Mouse (Mus musculus) heart, adult 2 months (tissue): ENCODE data around the gene Sidt1. TPM values are rescaled to one million over a fixed set of nuclear protein-coding genes. Genes with fewer than 3 reads are reported as not detected.

ENCODE experiments used
- DNase-seq, 2 experiments: peaks; one replicate each; pipeline ENCODE4 v3.0.0; 2021
- H3K27ac ChIP-seq: fragments of 200-600 bp; 2 replicates; pipeline ENCODE4 v1.8.1; 2022
- H3K27me3 ChIP-seq: fragments of 200-500 bp; 2 replicates; pipeline ENCODE4 v1.6.1; 2012; ENCODE audit warnings: mild to moderate bottlenecking, low read length, inconsistent platforms, mixed read lengths; ENCODE audit not compliant: control insufficient read depth, insufficient read depth
- H3K36me3 ChIP-seq: fragments of 200-500 bp; 2 replicates; pipeline ENCODE4 v1.6.1; 2012; ENCODE audit warnings: low read length, inconsistent platforms; ENCODE audit not compliant: control insufficient read depth, insufficient read depth
- H3K4me1 ChIP-seq: fragments of 200-500 bp; 2 replicates; pipeline ENCODE4 v1.6.1; 2011; ENCODE audit warnings: low read length; ENCODE audit not compliant: control insufficient read depth, insufficient read depth
- H3K4me3 ChIP-seq: fragments of 200-600 bp; 2 replicates; pipeline ENCODE4 v1.8.1; 2022
- H3K79me2 ChIP-seq: fragments of 200-500 bp; replicated peaks from 2 replicates; pipeline ENCODE4 v1.6.1; 2012; ENCODE audit warnings: mild to moderate bottlenecking, inconsistent platforms, low read length, moderate library complexity, mixed read lengths; ENCODE audit not compliant: control insufficient read depth, insufficient read depth
- H3K9ac ChIP-seq: fragments of 200-500 bp; 2 replicates; pipeline ENCODE4 v1.6.1; 2012; ENCODE audit warnings: low read depth, mild to moderate bottlenecking, control low read depth, inconsistent platforms, low read length, mixed read lengths
- CTCF ChIP-seq: fragments of 200-600 bp; IDR thresholded peaks from 2 replicates; pipeline ENCODE4 v1.8.1; 2022; ENCODE audit warnings: antibody characterized with exemption, mild to moderate bottlenecking, moderate library complexity
- EP300 ChIP-seq: fragments of 200-500 bp; IDR thresholded peaks from 2 replicates; pipeline ENCODE4 v1.6.1; 2011; ENCODE audit warnings: low read depth, low read length, control low read depth; ENCODE audit not compliant: insufficient read depth
- POLR2A ChIP-seq: fragments of 200-500 bp; IDR thresholded peaks from 2 replicates; pipeline ENCODE4 v1.6.1; 2011; ENCODE audit warnings: mild to moderate bottlenecking, low read depth, low read length, control low read depth; ENCODE audit not compliant: insufficient read depth
- WGBS: fragments of 180-500 bp; shearing (Covaris S2); methylation state at CpG from one replicate; pipeline ENCODE4 v1.1.7; 2018; 5-methylcytosine and 5-hydroxymethylcytosine counted together
- intact Hi-C: fragments of 180-260 bp; cut with DNase I; formaldehyde crosslinking; loops from one replicate; pipeline ENCODE4 v1.15.1; 2025
- polyA plus RNA-seq: library from polyadenylated mRNA; depleted of rRNA; stranded (reverse); fragments of >200 nt; gene quantifications from 2 replicates; pipeline ENCODE4 v1.2.3, GENCODE M21; 2012
- total RNA-seq, 2 experiments: library from RNA; stranded (reverse); gene quantifications; 2 replicates each; pipeline ENCODE4 v1.2.3; 2021

The Sidt1 gene
- total and polyA plus RNA-seq, 3 experiments = 0.32 to 1.3 (median 0.37) TPM

GRCm38 (mm10) chr16:44211054-44211414 is 122.0 kb downstream of the Sidt1 start:
- 87% methylated on average over 1 of the region's 1 CpGs for WGBS
- H3K27ac ChIP-seq = no peak overlapping the region

GRCm38 (mm10) chr16:44210156-44211053 is 122.6 kb downstream of the Sidt1 start:
- TF ChIP-seq EP300 (no peak), POLR2A (no peak), CTCF (no peak)
- WGBS = 73% methylated on average over 10 of the region's 10 CpGs
- intact Hi-C loops = no loop called here
- Histone ChIP-seq H3K9ac (no peak overlapping the region), H3K27me3 (no peaks in the 10 kb centered on the region), H3K79me2 (no peaks in the 10 kb centered on the region), H3K36me3 (peaks cover 4% of the 10 kb centered on the region; the same call in 1 of the 2 replicates), H3K4me1 (no peaks in the 10 kb centered on the region), H3K27ac (no peak overlapping the region), H3K4me3 (no peak overlapping the region)
- DNase-seq = no peak

More at GRCm38 (mm10) chr16:44211054-44211414, 122.0 kb downstream of the Sidt1 start:
- no peaks in the 10 kb centered on the region for H3K27me3 ChIP-seq
- H3K79me2 ChIP-seq = no peaks in the 10 kb centered on the region
- no peaks in the 10 kb centered on the region for H3K4me1 ChIP-seq
- TF ChIP-seq CTCF (no peak), EP300 (no peak), POLR2A (no peak)
- H3K4me3 ChIP-seq = no peak overlapping the region
- H3K9ac ChIP-seq = no peak overlapping the region
- DNase-seq = no peak
- peaks cover 4% of the 10 kb centered on the region; the same call in 1 of the 2 replicates for H3K36me3 ChIP-seq
- intact Hi-C loops = no loop called here

- TF ChIP-seq CTCF (no peak), POLR2A (no peak), EP300 (no peak)
- H3K27me3 ChIP-seq = no peaks in the 10 kb centered on the region
- no peak for DNase-seq
- intact Hi-C loops = no loop called here
- no peak overlapping the region for H3K9ac ChIP-seq
- no peaks in the 10 kb centered on the region for H3K79me2 ChIP-seq
- 88% methylated on average over 8 of the region's 8 CpGs for WGBS
- H3K4me3 ChIP-seq = no peak overlapping the region
- no peaks in the 10 kb centered on the region for H3K4me1 ChIP-seq
- H3K27ac ChIP-seq = no peak overlapping the region
- H3K36me3 ChIP-seq = no peaks in the 10 kb centered on the region
Observed at GRCm38 (mm10) chr16:44205973-44206372, 127.0 kb downstream of the Sidt1 start.

- 76% methylated on average over 6 of the region's 6 CpGs for WGBS
- Histone ChIP-seq H3K9ac (no peak overlapping the region), H3K27me3 (no peaks in the 10 kb centered on the region), H3K4me3 (no peak overlapping the region), H3K4me1 (no peaks in the 10 kb centered on the region), H3K79me2 (no peaks in the 10 kb centered on the region), H3K27ac (no peak overlapping the region), H3K36me3 (no peaks in the 10 kb centered on the region)
- no peak for DNase-seq
- TF ChIP-seq EP300 = no peak
- no peak for TF ChIP-seq CTCF
- TF ChIP-seq POLR2A = no peak
- intact Hi-C loops = no loop called here
Observed at GRCm38 (mm10) chr16:44204331-44204730, 128.7 kb downstream of the Sidt1 start.

GRCm38 (mm10) chr16:44200146-44200545 is 132.8 kb downstream of the Sidt1 start:
- Histone ChIP-seq H3K4me3 (no peak overlapping the region), H3K79me2 (no peaks in the 10 kb centered on the region), H3K27me3 (no peaks in the 10 kb centered on the region), H3K4me1 (no peaks in the 10 kb centered on the region), H3K36me3 (no peaks in the 10 kb centered on the region), H3K9ac (no peak overlapping the region), H3K27ac (no peak overlapping the region)
- TF ChIP-seq POLR2A (no peak), CTCF (no peak), EP300 (no peak)
- DNase-seq = no peak
- intact Hi-C loops = no loop called here
- 89% methylated on average over 4 of the region's 4 CpGs for WGBS

- TF ChIP-seq CTCF (no peak), EP300 (no peak), POLR2A (no peak)
- no peak overlapping the region for H3K4me3 ChIP-seq
- no peaks in the 10 kb centered on the region for H3K36me3 ChIP-seq
- no peaks in the 10 kb centered on the region for H3K4me1 ChIP-seq
- intact Hi-C loops = no loop called here
- no peaks in the 10 kb centered on the region for H3K27me3 ChIP-seq
- DNase-seq = peak in 1 of 2 experiments; percentile 31
- 78% methylated on average over 14 of the region's 14 CpGs for WGBS
- H3K9ac ChIP-seq = no peak overlapping the region
- H3K27ac ChIP-seq = no peak overlapping the region
- H3K79me2 ChIP-seq = no peaks in the 10 kb centered on the region
Observed at GRCm38 (mm10) chr16:44199066-44199703, 133.8 kb downstream of the Sidt1 start.
